Mouse (Mus musculus) stomach, embryonic 14.5 days (tissue): ENCODE results near the gene Tm9sf3. TPM values are rescaled to one million over a fixed set of nuclear protein-coding genes. Genes with fewer than 3 reads are reported as not detected.

Experiments used
- ATAC-seq: fragments of 200-750 bp; cut with Nextera tagmentation; 2 replicates; pipeline ENCODE4 v1.8.0; 2017; ENCODE audit warnings: low read depth, moderate TSS enrichment; ENCODE audit not compliant: insufficient number of reproducible peaks, insufficient read depth, low FRiP score
- H3K27ac ChIP-seq: fragments of 300-500 bp; sonication (generic); 2 replicates; pipeline ENCODE4 v1.5.1; 2014; ENCODE audit warnings: mild to moderate bottlenecking, low read length, moderate library complexity, mixed read lengths
- H3K27me3 ChIP-seq: fragments of 300-500 bp; sonication (generic); 2 replicates; pipeline ENCODE4 v1.6.1; 2014; ENCODE audit warnings: low read length, control low read depth, mixed read lengths; ENCODE audit not compliant: control insufficient read depth, insufficient read depth
- H3K36me3 ChIP-seq: fragments of 300-500 bp; sonication (generic); 2 replicates; pipeline ENCODE4 v1.6.1; 2014; ENCODE audit warnings: mild to moderate bottlenecking, control low read depth, low read length, moderate library complexity, mixed read lengths; ENCODE audit not compliant: control insufficient read depth, insufficient read depth
- H3K4me1 ChIP-seq: fragments of 300-500 bp; sonication (generic); 2 replicates; pipeline ENCODE4 v1.6.1; 2014; ENCODE audit warnings: low read length, control low read depth, mixed read lengths; ENCODE audit not compliant: control insufficient read depth, insufficient read depth
- H3K4me2 ChIP-seq: fragments of 300-500 bp; sonication (generic); replicated peaks from 2 replicates; pipeline ENCODE4 v1.6.1; 2014; ENCODE audit warnings: low read depth, low read length, control low read depth
- H3K4me3 ChIP-seq: fragments of 300-500 bp; sonication (generic); 2 replicates; pipeline ENCODE4 v1.5.1; 2014; ENCODE audit warnings: low read depth, low read length, control low read depth
- H3K9ac ChIP-seq: fragments of 300-500 bp; sonication (generic); replicated peaks from 2 replicates; pipeline ENCODE4 v1.6.1; 2014; ENCODE audit warnings: low read depth, mild to moderate bottlenecking, control low read depth, low read length, moderate library complexity, mixed read lengths
- H3K9me3 ChIP-seq: fragments of 300-500 bp; sonication (generic); 2 replicates; pipeline ENCODE4 v1.6.1; 2016; ENCODE audit warnings: low read depth, low read length, control low read depth; ENCODE audit not compliant: control insufficient read depth
- WGBS: fragments of 180-500 bp; shearing (Covaris S2); extraction: QIAGEN DNeasy Blood & Tissue Kit; methylation state at CpG from one replicate; pipeline ENCODE4 v1.1.7; 2014; 5-methylcytosine and 5-hydroxymethylcytosine counted together
- polyA plus RNA-seq: library from polyadenylated mRNA; unstranded; fragments of >200 nt; fragmentation: Nextera tagmentation; extraction: Ambion mirVana; gene quantifications from 2 replicates; pipeline ENCODE4 v1.2.1, GENCODE M21; 2014

Gene Tm9sf3
- polyA plus RNA-seq, 1 experiment from 2014 or later: 141 TPM

GRCm38 (mm10) chr19:41176881-41177280 lies 86.9 kb downstream of the Tm9sf3 start:
- WGBS: 64% methylated on average over 2 of the region's 2 CpGs
- no peak overlapping the region for H3K9ac ChIP-seq
- H3K27ac ChIP-seq: no peak overlapping the region
- no peaks in the 10 kb centered on the region for H3K27me3 ChIP-seq
- H3K4me1 ChIP-seq: no peaks in the 10 kb centered on the region
- no peaks in the 10 kb centered on the region for H3K36me3 ChIP-seq
- no peaks in the 10 kb centered on the region for H3K9me3 ChIP-seq
- H3K4me2 ChIP-seq: no peak overlapping the region
- no peak overlapping the region for H3K4me3 ChIP-seq
- ATAC-seq: no peak

GRCm38 (mm10) chr19:41165914-41166235 lies 97.9 kb downstream of the Tm9sf3 start:
- Histone ChIP-seq H3K4me3 (no peak overlapping the region), H3K9ac (no peak overlapping the region), H3K4me1 (no peaks in the 10 kb centered on the region), H3K9me3 (no peaks in the 10 kb centered on the region), H3K36me3 (no peaks in the 10 kb centered on the region), H3K27ac (no peak overlapping the region), H3K4me2 (no peak overlapping the region), H3K27me3 (no peaks in the 10 kb centered on the region)
- WGBS: 74% methylated on average over 5 of the region's 5 CpGs
- ATAC-seq: no peak

GRCm38 (mm10) chr19:41165144-41165913 lies 98.5 kb downstream of the Tm9sf3 start:
- no peak overlapping the region for H3K4me2 ChIP-seq
- WGBS: 77% methylated on average over 14 of the region's 14 CpGs
- H3K9ac ChIP-seq: no peak overlapping the region
- no peak overlapping the region for H3K27ac ChIP-seq
- no peaks in the 10 kb centered on the region for H3K4me1 ChIP-seq
- ATAC-seq: no peak
- no peak overlapping the region for H3K4me3 ChIP-seq
- no peaks in the 10 kb centered on the region for H3K9me3 ChIP-seq
- no peaks in the 10 kb centered on the region for H3K27me3 ChIP-seq
- H3K36me3 ChIP-seq: no peaks in the 10 kb centered on the region

GRCm38 (mm10) chr19:41164447-41165095 lies 99.2 kb downstream of the Tm9sf3 start:
- Histone ChIP-seq H3K4me1 (no peaks in the 10 kb centered on the region), H3K9ac (no peak overlapping the region), H3K9me3 (no peaks in the 10 kb centered on the region), H3K36me3 (no peaks in the 10 kb centered on the region), H3K4me3 (no peak overlapping the region), H3K27ac (no peak overlapping the region), H3K4me2 (no peak overlapping the region), H3K27me3 (no peaks in the 10 kb centered on the region)
- 76% methylated on average over 10 of the region's 10 CpGs for WGBS
- ATAC-seq: no peak

Other genes starting within 250 kb of the Tm9sf3 start
- gene Dntt, start 234.7 kb downstream of the Tm9sf3 start, polyA plus RNA-seq: not detected in 2 replicates
- not detected in 2 replicates for gene Opalin, start 186.9 kb downstream of the Tm9sf3 start, polyA plus RNA-seq
- 0.14 and 0.25 TPM in 2 replicates for gene Tll2, start 57.2 kb downstream of the Tm9sf3 start, polyA plus RNA-seq
- 2.4 and 4.6 TPM in 2 replicates for gene Pik3ap1, start 121.1 kb upstream of the Tm9sf3 start, polyA plus RNA-seq
- 20.6 and 23.0 TPM in 2 replicates for gene Lcor, start 218.6 kb upstream of the Tm9sf3 start, polyA plus RNA-seq